Mouse (Mus musculus): ENCODE measurements around the gene Hirip3.

- no peak for TF ChIP-seq POLR2A (IDR thresholded peaks at IDR 0.05; ENCODE audit: low read depth, low read length)
- no peak for TF ChIP-seq CTCF (conservative IDR thresholded peaks at IDR 0.05; ENCODE audit: insufficient read depth, insufficient read length, low read depth, low read length)
Observed at GRCm38 (mm10) chr7:126845516-126845915, 16.3 kb upstream of the Hirip3 start.

Data from kidney, adult 2 months (tissue).